Mouse (Mus musculus) ES-Bruce4 (cell line): Measurements from ENCODE around the gene Mdga1.

Experiments used
- CTCF ChIP-seq: IDR thresholded peaks from one replicate; pipeline ENCODE4 v1.8.1; 2011; ENCODE audit warnings: low read depth, low read length
- EP300 ChIP-seq: IDR thresholded peaks from 2 replicates; pipeline ENCODE4 v1.6.1; 2011; ENCODE audit warnings: low read depth, low read length; ENCODE audit not compliant: insufficient read depth
- POLR2A ChIP-seq: IDR thresholded peaks from one replicate; pipeline ENCODE4 v1.8.1; 2011; ENCODE audit warnings: low read length; ENCODE audit not compliant: insufficient read depth

DNA sequence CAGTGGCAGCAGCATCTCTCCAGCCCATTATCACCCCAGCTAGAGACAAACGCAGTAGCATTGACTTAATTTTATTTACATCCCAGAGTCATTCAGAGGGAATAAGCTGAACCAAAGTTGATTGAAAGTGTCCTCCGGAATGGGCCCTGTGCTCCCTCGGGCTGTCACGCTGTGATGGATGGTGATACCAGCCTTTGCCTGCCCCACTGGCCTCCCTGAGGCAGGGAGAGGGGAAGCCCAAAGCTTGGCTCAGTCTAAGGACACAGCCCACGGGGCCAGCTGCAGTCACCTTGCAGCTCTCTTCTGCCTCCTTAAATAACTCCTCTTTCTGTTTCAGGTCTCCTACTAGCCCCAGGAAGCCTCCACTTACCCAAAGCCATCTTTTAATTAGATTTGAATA is 18.3 kb upstream of the Mdga1 start:
- TF ChIP-seq CTCF: no peak
- TF ChIP-seq POLR2A: no peak
- no peak for TF ChIP-seq EP300
